Mouse (Mus musculus) megakaryocyte progenitor cell, adult 5-6 weeks (primary cell): ENCODE measurements around the gene Olfr159. TPM values are rescaled to one million over a fixed set of nuclear protein-coding genes. Genes with fewer than 3 reads are reported as not detected.
"Not testable (repeated sequence)": the region's sequence is repeated elsewhere in the genome, so short reads cannot be mapped to it uniquely, and the experiment has no call there.

Experiments used
- ATAC-seq: replicated peaks from 2 replicates; pipeline ENCODE4 v1.8.0; 2016; ENCODE audit warnings: mild to moderate bottlenecking, moderate TSS enrichment, inconsistent platforms; ENCODE audit not compliant: poor library complexity
- total RNA-seq, 2 experiments: library from RNA; stranded (forward) in 1 of 2; stranded (reverse) in 1 of 2; fragments of 157-497, 149-512 nt in 1 of 2; fragments of 200-1000 nt in 1 of 2; gene quantifications; 2 replicates each; pipeline versions ENCODE4 v1.2.3 to v1.2.4; 2015 to 2017

Olfr159 gene
- total RNA-seq (2015): not detected in 2 replicates
- not detected in 2 replicates for total RNA-seq (2017)

GRCm38 (mm10) chr4:43770909-43771308 lies at the start of gene Olfr159:
Gene Olfr159 (minus strand): TSS chr4:43771009.
- no peak for ATAC-seq

- ATAC-seq: no peak
Observed at GRCm38 (mm10) chr4:43798936-43799335, 28.1 kb upstream of the Olfr159 start.

- ATAC-seq: not testable (repeated sequence)
Observed at GRCm38 (mm10) chr4:43795844-43796243, 25.0 kb upstream of the Olfr159 start.

DNA sequence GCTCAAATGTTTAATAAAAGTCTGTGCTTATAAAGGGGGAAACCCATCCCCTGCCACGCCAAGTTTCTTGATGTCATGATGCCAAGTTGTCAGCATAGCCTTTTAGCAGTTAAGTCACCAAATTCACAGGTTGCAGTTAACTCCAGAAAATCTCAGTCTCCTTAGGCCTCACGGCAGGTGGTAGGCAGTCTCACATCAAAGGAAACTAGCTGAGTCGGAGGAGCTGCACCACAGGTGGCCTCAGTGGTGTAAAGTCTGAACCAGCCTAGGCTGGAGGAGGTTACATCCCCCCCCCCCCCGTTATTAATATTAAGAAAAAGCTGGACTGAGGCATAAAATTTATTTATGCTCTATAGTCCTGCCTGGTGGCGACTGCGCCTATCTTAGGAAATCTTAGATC lies 24.5 kb upstream of the Olfr159 start:
- no peak for ATAC-seq

DNA sequence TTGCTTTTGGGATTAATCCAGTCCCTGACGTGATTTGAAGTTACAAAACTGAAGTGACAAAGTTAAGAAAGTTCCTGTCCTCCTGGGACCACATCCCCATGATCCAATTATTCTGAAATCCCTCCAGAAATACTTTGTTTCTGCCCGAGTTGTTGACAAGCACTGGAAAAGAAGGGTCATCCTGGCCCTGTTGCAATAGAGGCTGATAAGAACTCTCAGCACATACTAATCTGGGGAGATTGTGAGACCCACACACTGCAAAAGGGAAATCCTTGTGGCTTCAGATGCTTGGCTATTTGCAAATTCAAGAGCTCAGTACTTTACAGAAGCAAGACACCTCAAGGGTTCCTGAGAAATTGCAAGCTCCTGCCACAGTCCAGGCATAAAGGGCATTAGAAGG lies 1.5 kb upstream of the Olfr159 start:
- no peak for ATAC-seq

- ATAC-seq: no peak
Observed at GRCm38 (mm10) chr4:43771626-43772025, 817 bp upstream of the Olfr159 start.

DNA sequence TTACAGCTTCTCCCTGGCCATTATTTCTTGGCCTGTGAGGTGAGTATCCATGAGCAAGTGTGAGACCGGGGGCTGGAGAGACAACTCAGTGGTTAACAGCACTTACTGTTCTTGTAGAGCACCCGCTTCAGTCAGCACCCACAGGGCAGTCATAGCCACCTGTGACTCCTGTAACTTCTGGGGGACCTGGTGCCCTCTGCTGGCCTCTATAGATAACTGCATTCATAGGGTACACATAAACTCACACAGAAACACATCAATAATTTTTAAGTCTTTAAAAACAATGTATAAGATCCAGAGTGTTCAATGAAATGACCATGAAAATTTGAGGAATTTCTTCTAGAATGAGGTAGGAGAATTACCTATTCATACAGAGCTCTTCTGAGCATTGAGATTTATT lies 1.4 kb downstream of the Olfr159 start:
- ATAC-seq: no peak

DNA sequence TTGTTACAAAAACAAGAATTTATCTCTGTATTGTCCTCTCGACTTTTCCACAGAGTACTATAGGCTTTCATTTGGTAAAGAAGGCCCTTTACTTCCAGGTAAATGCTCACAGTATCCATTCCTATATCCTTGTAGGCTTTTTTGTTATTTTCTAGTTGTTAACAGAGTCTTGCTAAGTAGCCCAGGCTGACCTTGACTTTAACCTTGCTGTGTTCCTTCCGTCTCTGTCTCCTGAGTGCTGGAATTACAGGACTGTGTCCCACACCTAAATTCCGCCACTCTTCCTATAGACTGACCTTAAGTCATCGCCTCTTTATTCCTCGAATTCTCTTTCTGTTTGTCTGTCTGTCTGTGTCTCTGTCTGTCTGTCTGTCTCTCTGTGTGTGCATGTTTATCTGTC lies 2.5 kb downstream of the Olfr159 start:
- ATAC-seq: no peak

DNA sequence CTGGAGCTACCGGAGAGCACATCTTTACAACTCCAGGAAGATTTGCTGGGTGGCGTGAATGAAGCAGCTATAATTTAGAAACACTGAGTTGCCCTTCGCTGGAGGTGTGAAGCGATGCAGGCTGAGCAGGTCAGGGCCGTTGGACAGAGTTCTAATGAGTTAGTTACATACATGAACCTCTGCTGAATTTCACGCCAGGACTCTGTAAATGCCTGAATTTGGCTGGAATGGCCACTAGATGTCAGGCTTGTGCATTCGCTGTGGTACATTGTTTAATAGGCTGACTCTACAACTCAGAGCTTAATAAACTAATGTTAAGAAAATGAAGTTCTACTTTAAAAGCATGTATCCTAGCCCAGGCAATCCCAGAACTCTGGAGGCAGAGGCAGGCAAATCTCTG lies 7.4 kb downstream of the Olfr159 start:
- ATAC-seq: peak; percentile 73

GRCm38 (mm10) chr4:43761336-43761735 lies 9.5 kb downstream of the Olfr159 start:
- no peak for ATAC-seq

DNA sequence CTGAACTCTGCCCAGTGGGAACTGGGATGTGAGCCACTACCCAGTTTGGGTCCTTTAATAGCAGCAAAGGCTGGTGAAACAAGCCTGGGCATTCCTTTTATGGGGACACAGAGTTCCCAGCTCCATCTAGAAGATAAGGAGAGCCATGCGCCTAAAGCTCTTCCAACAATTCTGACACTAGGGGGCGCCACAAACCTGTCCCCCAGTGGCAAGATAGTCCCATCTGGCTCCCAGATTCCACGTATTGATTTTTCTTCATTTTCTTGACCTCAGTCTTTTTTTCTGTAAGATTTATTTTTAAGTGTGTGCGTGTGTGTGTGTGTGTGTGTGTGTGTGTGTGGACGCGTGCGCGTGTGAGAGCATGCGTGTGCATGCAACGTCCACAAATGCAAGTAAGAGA lies 10.3 kb downstream of the Olfr159 start:
- no peak for ATAC-seq

- ATAC-seq: no peak
Observed at GRCm38 (mm10) chr4:43759571-43760418, 11.0 kb downstream of the Olfr159 start.

- 0 out of 2 replicates have a peak, but pooled peaks have one; percentile 23 for ATAC-seq
Observed at GRCm38 (mm10) chr4:43757213-43757612, 13.6 kb downstream of the Olfr159 start.

DNA sequence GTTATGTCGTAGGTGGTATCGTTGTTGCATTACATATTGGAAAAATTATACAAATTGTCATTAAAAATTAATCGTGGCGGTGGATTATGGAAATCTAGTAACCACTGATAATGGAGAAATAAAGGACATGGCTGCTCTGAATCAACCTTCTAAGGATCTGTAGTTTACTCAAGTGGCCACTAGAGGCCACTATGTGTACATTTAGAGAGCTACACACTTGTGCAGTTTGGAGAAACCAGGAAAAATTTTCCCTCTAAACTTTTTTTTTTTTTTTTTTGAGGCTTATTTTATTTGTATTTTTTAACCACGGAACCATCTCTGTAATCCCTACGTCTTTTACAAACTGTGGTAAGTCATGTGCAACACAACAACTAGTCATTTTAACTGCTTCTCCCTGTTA lies 25.6 kb downstream of the Olfr159 start:
- peak; percentile 61 for ATAC-seq

DNA sequence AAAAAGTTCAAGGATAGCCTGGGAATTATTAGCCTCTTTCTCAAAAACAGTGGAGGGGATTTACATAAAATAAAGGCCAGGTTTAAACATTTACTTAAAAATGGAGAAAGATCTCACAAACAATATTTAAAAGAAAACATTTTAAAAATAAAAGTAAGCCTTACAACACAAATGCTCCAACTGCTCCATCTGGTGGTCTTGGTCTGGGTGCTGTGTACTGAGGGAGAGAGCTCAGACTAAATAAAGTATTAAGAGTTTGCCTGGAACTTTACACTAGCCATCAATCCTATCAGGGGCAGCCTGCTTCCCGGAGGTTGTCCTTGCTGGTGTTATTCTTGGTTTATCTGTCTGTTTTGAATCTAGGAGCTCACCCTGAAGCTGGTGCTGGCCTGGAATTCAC lies 27.7 kb downstream of the Olfr159 start:
- ATAC-seq: no peak

DNA sequence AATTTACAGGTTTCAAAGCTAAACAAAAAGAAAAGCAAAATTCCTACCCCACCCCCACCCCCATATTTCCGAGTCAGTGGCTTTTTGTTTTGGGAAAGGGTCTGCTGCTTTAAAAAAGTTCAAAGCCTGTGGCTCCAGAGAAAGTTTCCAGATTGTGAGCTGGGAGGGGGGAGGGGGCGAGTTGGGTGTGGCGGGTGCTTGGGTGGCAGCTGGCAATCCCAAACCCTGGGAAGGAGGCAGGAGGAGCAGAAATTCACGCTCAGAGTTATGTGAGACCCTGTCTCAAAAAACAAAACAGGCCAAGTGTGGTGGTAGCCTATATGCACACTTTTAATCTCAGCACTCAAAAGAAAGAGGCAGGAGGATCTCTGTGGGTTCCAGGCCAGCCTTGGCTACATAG lies 28.2 kb downstream of the Olfr159 start:
- no peak for ATAC-seq

- ATAC-seq: no peak
Observed at GRCm38 (mm10) chr4:43741526-43741925, 29.3 kb downstream of the Olfr159 start.

DNA sequence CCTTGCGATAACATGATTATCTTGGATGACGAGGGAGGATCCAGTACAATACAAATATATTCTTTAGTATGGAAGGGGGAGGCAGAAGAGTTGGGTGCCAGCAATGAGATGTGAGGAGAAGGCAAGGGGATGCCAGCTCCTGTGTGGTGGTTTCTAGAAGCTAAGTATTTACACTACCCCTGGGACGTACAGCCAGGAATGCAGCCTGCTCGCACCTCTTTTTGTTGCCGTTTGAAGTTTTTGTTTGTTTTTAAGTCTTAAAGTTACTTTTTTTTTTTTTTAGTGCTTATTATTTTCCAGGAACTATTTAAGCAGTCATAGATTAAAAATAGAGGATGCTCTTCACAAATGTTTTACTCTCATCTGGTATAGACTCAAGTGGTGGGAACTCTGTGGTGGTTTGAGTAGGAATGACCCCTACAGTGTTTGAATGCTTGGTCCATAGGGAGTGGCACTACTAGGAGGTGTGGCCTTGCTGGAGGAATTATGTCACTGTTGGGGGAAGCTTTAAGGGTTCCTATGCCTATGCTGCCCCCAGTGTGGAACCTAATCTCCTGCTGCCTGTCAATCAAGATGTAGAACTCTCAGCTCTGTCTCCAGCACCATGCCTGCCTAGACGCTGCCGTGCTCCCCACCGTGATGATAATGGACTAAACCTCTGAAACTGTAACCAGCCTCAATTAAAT lies 31.7 kb downstream of the Olfr159 start:
- ATAC-seq: no peak

DNA sequence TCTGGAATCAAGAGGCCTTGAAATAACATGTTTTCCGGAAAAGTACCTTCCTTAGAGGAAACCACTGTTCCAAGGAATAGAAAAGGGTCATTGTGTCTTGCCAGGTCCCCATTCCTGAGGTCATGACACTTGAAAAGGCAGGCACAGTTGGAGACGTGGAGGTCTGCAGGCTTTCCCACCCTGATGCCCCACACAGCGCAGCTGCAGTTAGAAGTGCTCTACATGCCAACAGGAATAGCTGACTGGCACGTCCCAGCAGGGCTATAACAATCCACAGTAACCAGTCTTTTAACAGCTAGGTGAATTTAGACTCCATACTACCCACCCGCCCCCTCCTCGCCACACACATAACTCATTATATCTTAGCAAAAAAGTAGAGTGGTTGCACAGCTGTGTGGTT lies 33.7 kb downstream of the Olfr159 start:
- ATAC-seq: no peak

GRCm38 (mm10) chr4:43733186-43733585 lies 37.6 kb downstream of the Olfr159 start:
- ATAC-seq: no peak

DNA sequence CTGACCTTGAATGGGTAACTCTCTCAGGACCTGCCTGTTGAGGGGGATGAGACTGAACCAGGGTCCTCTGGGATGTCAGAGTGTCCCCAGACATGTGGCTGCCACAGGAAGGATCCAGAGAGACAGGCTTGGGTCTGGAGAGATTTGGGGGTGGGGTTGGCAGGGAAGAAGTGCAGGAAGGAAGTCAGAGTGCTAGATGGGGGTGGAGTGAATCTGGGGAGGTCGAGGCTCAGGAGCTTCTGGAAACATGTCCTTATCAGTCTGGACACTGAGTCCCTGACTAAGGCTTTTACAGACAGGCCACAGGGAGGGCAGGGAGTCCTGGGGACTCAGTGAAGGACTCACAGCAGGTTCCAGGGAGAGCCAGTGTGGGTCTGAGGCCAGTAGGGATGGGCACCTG lies 38.6 kb downstream of the Olfr159 start:
- ATAC-seq: no peak

DNA sequence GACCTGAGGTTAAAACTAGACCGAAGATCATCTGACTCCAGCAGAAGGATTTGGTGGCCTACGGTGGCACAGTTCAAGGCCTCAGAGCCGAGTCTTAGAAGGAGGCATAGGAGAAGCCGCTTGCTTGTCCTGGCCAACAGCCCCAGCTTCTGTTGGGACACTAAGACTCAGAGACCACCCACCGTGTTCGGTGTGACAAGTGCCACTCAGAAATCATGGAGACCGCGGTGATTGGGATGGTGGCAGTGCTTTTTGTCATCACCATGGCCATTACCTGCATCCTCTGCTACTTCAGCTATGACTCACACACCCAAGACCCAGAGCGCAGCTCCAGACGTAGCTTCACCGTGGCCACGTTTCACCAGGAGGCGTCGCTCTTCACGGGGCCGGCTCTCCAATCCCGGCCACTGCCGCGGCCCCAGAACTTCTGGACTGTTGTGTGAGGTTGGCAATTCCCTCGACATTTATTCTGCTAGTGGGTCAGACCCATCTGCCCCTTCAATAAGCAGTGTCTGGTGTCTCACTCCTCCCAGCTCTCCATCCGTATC lies 40.0 kb downstream of the Olfr159 start:
- no peak for ATAC-seq
